ENCODE assay signal across 13 mouse cellular contexts in genomic region chr12:12655611-12656010, GRCm38 (mm10).
"Had no signal": no experiment of that assay in that cellular context is flagged by ENCODE, and none has a peak within 500 bp of the region (broad histone marks: within the 10 kb centered on the region; RNA-seq: fewer than 3 reads in every experiment).

No protein-coding gene starts in this region.

- ATAC-seq: lung, postnatal 0 days; midbrain, embryonic 16.5 days had no signal

- H3K4me3 ChIP-seq: layer of hippocampus, adult 2 months; liver, embryonic 15.5 days; midbrain, embryonic 10.5 days had no signal

- H3K27me3 ChIP-seq: liver, embryonic 15.5 days had no signal

- H3K4me1 ChIP-seq: liver, embryonic 15.5 days had no signal

- H3K36me3 ChIP-seq: liver, embryonic 15.5 days had no signal

- H3K27ac ChIP-seq: layer of hippocampus, adult 2 months; liver, embryonic 15.5 days; midbrain, embryonic 10.5 days had no signal

- H3K9ac ChIP-seq: liver, embryonic 15.5 days had no signal

- H3K9me3 ChIP-seq: liver, embryonic 15.5 days had no signal

- DNase-seq: kidney, postnatal 10 days; kidney, postnatal 4 days; lung, adult 2 months; lung, postnatal 4 days; right cerebral cortex, adult 18-20 months; right cerebral cortex, postnatal 25 days; thymus, postnatal 36 days had no signal

- H3K4me2 ChIP-seq: liver, embryonic 11.5 days; liver, embryonic 15.5 days had no signal
